Mouse (Mus musculus): ENCODE results near the gene Arhgap28. TPM values are rescaled to one million over a fixed set of nuclear protein-coding genes. Genes with fewer than 3 reads are reported as not detected.
A peak's percentile ranks its signal among the peaks of the same experiment; 100 is the strongest.

Gene Arhgap28
- polyA plus RNA-seq (2015; fragmentation: Nextera tagmentation; extraction: Ambion mirVana), result 36.1 and 39.7 TPM in 2 replicates

DNA sequence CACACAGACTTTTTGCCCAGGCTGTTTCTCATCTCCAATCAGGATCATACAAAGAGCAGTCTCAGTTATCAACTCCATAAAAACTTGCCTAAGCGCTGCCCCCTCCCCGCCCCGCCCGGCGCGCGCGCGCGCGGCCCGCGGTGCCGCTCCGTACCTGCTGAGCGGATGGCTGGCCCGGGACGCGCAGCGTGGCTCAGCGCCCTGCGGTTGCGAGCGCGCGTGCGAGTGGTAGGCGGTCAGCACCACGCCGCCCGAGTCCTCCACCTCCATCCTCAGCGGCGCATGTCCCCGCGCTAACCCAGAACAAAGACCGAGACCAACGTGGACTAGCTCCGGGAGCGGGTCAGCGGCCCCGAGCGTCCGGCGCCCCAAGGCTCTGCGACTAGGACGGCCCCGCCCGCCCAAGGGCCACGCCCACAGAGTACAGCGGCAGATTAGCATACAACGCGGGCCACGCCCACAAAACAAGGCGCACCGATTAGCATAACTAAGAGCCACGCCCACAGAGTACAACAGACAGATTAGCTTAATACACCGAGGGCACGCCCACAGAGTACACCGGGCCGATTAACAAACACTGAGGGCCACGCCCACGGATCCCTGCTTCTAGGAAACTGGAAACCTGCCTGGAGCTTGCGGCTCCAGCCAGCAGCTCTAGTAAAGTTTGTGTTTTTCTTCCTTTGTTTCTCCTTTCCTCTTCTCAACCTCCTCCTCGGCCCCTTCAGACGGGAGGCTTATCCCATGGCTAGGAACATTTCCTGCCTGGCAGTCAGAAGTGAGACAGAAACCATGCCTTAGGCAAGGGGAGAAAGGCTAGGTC, at the start of gene Arhgap28:
Gene Arhgap28, minus strand, starts transcription at position 380 of the 820 bp plus-strand sequence.
- Histone ChIP-seq H3K4me3 (ENCODE audit: low read length) (peak within 1 kb of the TSS; percentile 67), H3K27ac (ENCODE audit: low read length) (peak within 1 kb of the TSS; percentile 93), H3K4me1 (replicated peaks; ENCODE audit: control insufficient read depth, insufficient read depth, low read length) (peaks cover 22% of the 10 kb centered on the region), H3K4me2 (ENCODE audit: low read depth, low read length) (peak within 1 kb of the TSS; percentile 58), H3K9me3 (ENCODE audit: control insufficient read depth, low read length) (no peaks in the 10 kb centered on the region), H3K36me3 (ENCODE audit: control insufficient read depth, insufficient read depth, low read length) (no peaks in the 10 kb centered on the region), H3K27me3 (ENCODE audit: control insufficient read depth, insufficient read depth, low read depth, low read length) (no peaks in the 10 kb centered on the region), H3K9ac (ENCODE audit: low read length) (peak within 1 kb of the TSS; percentile 78)
- under 1% methylated on average over 65 of the region's 65 CpGs for WGBS
- ATAC-seq (ENCODE audit: low read depth), result peak; percentile 95

DNA sequence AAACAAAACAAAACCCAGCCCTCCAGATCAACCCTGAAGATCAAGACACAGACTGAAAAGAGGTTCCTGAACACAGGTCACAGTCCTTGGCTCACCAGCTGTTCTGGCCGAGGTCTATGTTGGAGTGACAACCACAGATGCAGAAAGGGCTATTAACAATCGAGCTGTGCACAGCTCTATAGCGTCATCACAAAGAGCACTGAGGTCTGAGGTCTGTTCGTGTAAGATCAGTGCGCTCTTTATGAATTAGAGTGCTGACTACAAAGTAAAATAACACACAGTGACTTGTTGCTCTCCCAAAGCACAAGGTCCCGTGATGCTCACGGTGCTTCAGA, 42.4 kb upstream of the Arhgap28 start:
- H3K27ac ChIP-seq (ENCODE audit: low read length), result peak overlapping the region; percentile 51
- ATAC-seq (ENCODE audit: low read depth), result peak; percentile 43; the same call in 1 of the 2 replicates
- H3K27me3 ChIP-seq (ENCODE audit: control insufficient read depth, insufficient read depth, low read depth, low read length), result no peaks in the 10 kb centered on the region
- H3K9me3 ChIP-seq (ENCODE audit: control insufficient read depth, low read length), result no peaks in the 10 kb centered on the region
- no peak overlapping the region for H3K9ac ChIP-seq (ENCODE audit: low read length)
- H3K36me3 ChIP-seq (ENCODE audit: control insufficient read depth, insufficient read depth, low read length), result no peaks in the 10 kb centered on the region
- H3K4me1 ChIP-seq (replicated peaks; ENCODE audit: control insufficient read depth, insufficient read depth, low read length), result peaks cover 9% of the 10 kb centered on the region
- H3K4me2 ChIP-seq (ENCODE audit: low read depth, low read length), result no peak overlapping the region
- no peak overlapping the region for H3K4me3 ChIP-seq (ENCODE audit: low read length)
- 67% methylated on average over 7 of the region's 7 CpGs for WGBS

GRCm38 (mm10) chr17:68045655-68046340, 41.9 kb upstream of the Arhgap28 start:
- Histone ChIP-seq H3K27ac (ENCODE audit: low read length) (peak overlapping the region; percentile 51), H3K9me3 (ENCODE audit: control insufficient read depth, low read length) (no peaks in the 10 kb centered on the region), H3K4me3 (ENCODE audit: low read length) (no peak overlapping the region), H3K36me3 (ENCODE audit: control insufficient read depth, insufficient read depth, low read length) (no peaks in the 10 kb centered on the region), H3K9ac (ENCODE audit: low read length) (no peak overlapping the region), H3K4me2 (ENCODE audit: low read depth, low read length) (no peak overlapping the region), H3K4me1 (replicated peaks; ENCODE audit: control insufficient read depth, insufficient read depth, low read length) (peaks cover 9% of the 10 kb centered on the region), H3K27me3 (ENCODE audit: control insufficient read depth, insufficient read depth, low read depth, low read length) (no peaks in the 10 kb centered on the region)
- 30% methylated on average over 8 of the region's 8 CpGs for WGBS
- peak; percentile 80 for ATAC-seq (ENCODE audit: low read depth)

DNA sequence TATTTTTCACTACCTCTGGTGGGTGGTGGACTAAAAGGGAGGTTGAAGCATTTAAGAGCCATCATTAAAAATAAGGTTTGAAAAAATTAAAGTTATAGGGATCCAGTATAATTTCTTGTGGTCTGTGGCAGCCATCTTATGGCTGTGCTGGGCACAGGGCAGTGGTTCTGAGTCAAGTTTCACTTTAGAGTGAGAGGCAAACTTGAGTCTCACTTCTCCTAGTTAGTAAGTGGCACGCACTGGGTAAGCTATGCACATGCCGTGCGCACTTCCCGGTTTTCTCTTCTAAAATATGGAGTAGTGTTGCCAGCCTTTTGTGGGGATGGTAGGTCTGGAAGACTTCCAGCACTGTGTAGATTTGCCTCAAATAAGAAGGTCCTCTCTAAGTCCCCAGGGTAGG, 38.5 kb upstream of the Arhgap28 start:
- no peaks in the 10 kb centered on the region for H3K27me3 ChIP-seq (ENCODE audit: control insufficient read depth, insufficient read depth, low read depth, low read length)
- H3K36me3 ChIP-seq (ENCODE audit: control insufficient read depth, insufficient read depth, low read length), result no peaks in the 10 kb centered on the region
- H3K9ac ChIP-seq (ENCODE audit: low read length), result no peak overlapping the region
- H3K27ac ChIP-seq (ENCODE audit: low read length), result no peak overlapping the region
- peaks cover 9% of the 10 kb centered on the region for H3K4me1 ChIP-seq (replicated peaks; ENCODE audit: control insufficient read depth, insufficient read depth, low read length)
- H3K4me3 ChIP-seq (ENCODE audit: low read length), result no peak overlapping the region
- H3K9me3 ChIP-seq (ENCODE audit: control insufficient read depth, low read length), result no peaks in the 10 kb centered on the region
- H3K4me2 ChIP-seq (ENCODE audit: low read depth, low read length), result no peak overlapping the region
- no peak for ATAC-seq (ENCODE audit: low read depth)
- 98% methylated on average over 4 of the region's 4 CpGs for WGBS

DNA sequence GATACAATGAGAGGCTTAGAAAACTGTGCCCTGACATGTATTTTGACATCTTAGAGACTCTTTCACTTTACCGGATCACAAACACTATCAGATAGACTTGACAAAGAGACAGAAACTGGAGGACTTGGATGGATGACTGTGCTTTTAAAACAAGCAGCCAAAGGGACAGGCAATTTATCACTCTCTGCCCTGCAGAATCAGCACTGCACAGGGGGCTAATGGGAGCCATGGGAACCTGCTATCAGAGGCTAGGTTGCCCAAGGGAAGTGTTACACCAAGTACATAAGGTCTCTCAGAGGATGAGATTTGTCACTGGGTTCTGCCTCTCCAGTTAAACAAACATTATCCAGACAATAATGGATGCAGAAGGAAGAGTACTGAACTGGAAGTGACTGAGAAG, 33.1 kb upstream of the Arhgap28 start:
- Histone ChIP-seq H3K4me3 (ENCODE audit: low read length) (no peak overlapping the region), H3K4me2 (ENCODE audit: low read depth, low read length) (no peak overlapping the region), H3K27ac (ENCODE audit: low read length) (no peak overlapping the region), H3K9me3 (ENCODE audit: control insufficient read depth, low read length) (no peaks in the 10 kb centered on the region), H3K27me3 (ENCODE audit: control insufficient read depth, insufficient read depth, low read depth, low read length) (no peaks in the 10 kb centered on the region), H3K4me1 (replicated peaks; ENCODE audit: control insufficient read depth, insufficient read depth, low read length) (no peaks in the 10 kb centered on the region), H3K36me3 (ENCODE audit: control insufficient read depth, insufficient read depth, low read length) (no peaks in the 10 kb centered on the region), H3K9ac (ENCODE audit: low read length) (no peak overlapping the region)
- WGBS, result 16% methylated on average over 1 of the region's 1 CpGs
- no peak for ATAC-seq (ENCODE audit: low read depth)

DNA sequence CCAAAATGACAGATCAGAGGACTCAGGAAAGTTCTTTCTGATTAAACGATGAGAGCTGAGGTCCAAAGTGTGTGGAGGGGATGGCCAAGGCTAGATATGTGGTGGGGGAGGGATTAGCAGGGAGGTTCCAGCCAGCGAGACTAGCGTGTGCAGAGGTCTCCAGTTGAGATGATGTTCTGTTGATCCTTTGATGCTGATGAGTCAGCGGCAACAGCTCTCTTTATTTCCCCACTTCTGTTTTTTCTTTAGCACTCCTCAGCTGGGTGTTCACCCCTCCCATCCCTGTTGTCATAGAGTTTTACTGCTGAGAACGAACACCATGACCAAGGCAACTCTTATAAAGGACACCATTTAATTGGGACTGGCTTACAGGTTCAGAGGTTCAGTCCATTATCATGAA, 25.6 kb upstream of the Arhgap28 start:
- Histone ChIP-seq H3K27ac (ENCODE audit: low read length) (no peak overlapping the region), H3K36me3 (ENCODE audit: control insufficient read depth, insufficient read depth, low read length) (no peaks in the 10 kb centered on the region), H3K4me1 (replicated peaks; ENCODE audit: control insufficient read depth, insufficient read depth, low read length) (no peaks in the 10 kb centered on the region), H3K4me2 (ENCODE audit: low read depth, low read length) (no peak overlapping the region), H3K27me3 (ENCODE audit: control insufficient read depth, insufficient read depth, low read depth, low read length) (no peaks in the 10 kb centered on the region), H3K4me3 (ENCODE audit: low read length) (no peak overlapping the region), H3K9me3 (ENCODE audit: control insufficient read depth, low read length) (no peaks in the 10 kb centered on the region), H3K9ac (ENCODE audit: low read length) (no peak overlapping the region)
- no peak for ATAC-seq (ENCODE audit: low read depth)
- WGBS, result 82% methylated on average over 5 of the region's 5 CpGs

- H3K4me2 ChIP-seq (ENCODE audit: low read depth, low read length), result no peak overlapping the region
- no peak overlapping the region for H3K27ac ChIP-seq (ENCODE audit: low read length)
- H3K27me3 ChIP-seq (ENCODE audit: control insufficient read depth, insufficient read depth, low read depth, low read length), result no peaks in the 10 kb centered on the region
- no peaks in the 10 kb centered on the region for H3K9me3 ChIP-seq (ENCODE audit: control insufficient read depth, low read length)
- no peaks in the 10 kb centered on the region for H3K4me1 ChIP-seq (replicated peaks; ENCODE audit: control insufficient read depth, insufficient read depth, low read length)
- no peak overlapping the region for H3K4me3 ChIP-seq (ENCODE audit: low read length)
- no peak for ATAC-seq (ENCODE audit: low read depth)
- H3K9ac ChIP-seq (ENCODE audit: low read length), result no peak overlapping the region
- 88% methylated on average over 4 of the region's 4 CpGs for WGBS
- no peaks in the 10 kb centered on the region for H3K36me3 ChIP-seq (ENCODE audit: control insufficient read depth, insufficient read depth, low read length)
These were observed 24.6 kb upstream of the Arhgap28 start for GRCm38 (mm10) chr17:68028519-68028918.

- no peak overlapping the region for H3K27ac ChIP-seq (ENCODE audit: low read length)
- no peak overlapping the region for H3K4me3 ChIP-seq (ENCODE audit: low read length)
- no peak overlapping the region for H3K4me2 ChIP-seq (ENCODE audit: low read depth, low read length)
- H3K4me1 ChIP-seq (replicated peaks; ENCODE audit: control insufficient read depth, insufficient read depth, low read length), result peaks cover 6% of the 10 kb centered on the region
- H3K9ac ChIP-seq (ENCODE audit: low read length), result no peak overlapping the region
- no peaks in the 10 kb centered on the region for H3K36me3 ChIP-seq (ENCODE audit: control insufficient read depth, insufficient read depth, low read length)
- no peaks in the 10 kb centered on the region for H3K9me3 ChIP-seq (ENCODE audit: control insufficient read depth, low read length)
- WGBS, result 69% methylated on average over 7 of the region's 7 CpGs
- H3K27me3 ChIP-seq (ENCODE audit: control insufficient read depth, insufficient read depth, low read depth, low read length), result no peaks in the 10 kb centered on the region
- no peak for ATAC-seq (ENCODE audit: low read depth)
These were observed 20.4 kb upstream of the Arhgap28 start for GRCm38 (mm10) chr17:68024327-68024726.

DNA sequence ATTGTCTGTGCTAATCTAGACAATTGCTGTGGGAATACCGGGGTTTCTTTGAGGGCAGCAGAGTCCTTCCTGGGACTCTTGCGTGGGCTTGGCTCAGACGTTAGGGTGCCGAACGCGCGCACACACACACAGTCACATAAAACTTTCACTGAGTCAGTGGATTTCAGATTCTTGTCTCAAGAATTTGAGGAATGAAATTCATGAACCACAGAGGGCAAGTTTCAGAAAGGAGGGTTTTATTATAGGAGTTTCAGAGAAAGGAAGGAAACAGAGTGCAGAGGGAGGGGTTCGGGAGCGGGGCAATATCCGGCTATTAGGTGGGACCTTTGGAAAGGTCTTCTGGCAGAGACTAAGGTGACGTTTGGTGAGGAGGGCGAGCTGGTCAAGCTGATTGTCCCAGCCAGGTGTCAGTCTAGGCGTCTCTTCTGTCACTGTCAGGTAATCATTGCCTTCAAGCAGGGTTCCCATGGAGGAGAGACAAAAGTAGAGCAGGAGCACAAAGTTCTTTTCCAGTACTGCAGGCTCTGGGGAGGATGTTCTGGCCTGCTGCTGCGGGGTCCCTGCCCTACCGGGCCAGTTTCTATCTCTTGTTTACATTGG, 15.6 kb upstream of the Arhgap28 start:
- Histone ChIP-seq H3K36me3 (ENCODE audit: control insufficient read depth, insufficient read depth, low read length) (no peaks in the 10 kb centered on the region), H3K4me2 (ENCODE audit: low read depth, low read length) (peak overlapping the region; percentile 14; the same call in 1 of the 2 replicates), H3K9me3 (ENCODE audit: control insufficient read depth, low read length) (no peaks in the 10 kb centered on the region), H3K27ac (ENCODE audit: low read length) (peak overlapping the region; percentile 36; the same call in 1 of the 2 replicates), H3K27me3 (ENCODE audit: control insufficient read depth, insufficient read depth, low read depth, low read length) (no peaks in the 10 kb centered on the region), H3K9ac (ENCODE audit: low read length) (no peak overlapping the region), H3K4me3 (ENCODE audit: low read length) (no peak overlapping the region), H3K4me1 (replicated peaks; ENCODE audit: control insufficient read depth, insufficient read depth, low read length) (peaks cover 14% of the 10 kb centered on the region)
- WGBS, result 44% methylated on average over 15 of the region's 15 CpGs
- no peak for ATAC-seq (ENCODE audit: low read depth)

All from lung, embryonic 16.5 days (tissue).